Mouse (Mus musculus): ENCODE results near the gene Haus3. TPM values are rescaled to one million over a fixed set of nuclear protein-coding genes. Genes with fewer than 3 reads are reported as not detected.

Haus3 gene
- polyA plus RNA-seq, 1 experiment = 0.09 TPM

DNA sequence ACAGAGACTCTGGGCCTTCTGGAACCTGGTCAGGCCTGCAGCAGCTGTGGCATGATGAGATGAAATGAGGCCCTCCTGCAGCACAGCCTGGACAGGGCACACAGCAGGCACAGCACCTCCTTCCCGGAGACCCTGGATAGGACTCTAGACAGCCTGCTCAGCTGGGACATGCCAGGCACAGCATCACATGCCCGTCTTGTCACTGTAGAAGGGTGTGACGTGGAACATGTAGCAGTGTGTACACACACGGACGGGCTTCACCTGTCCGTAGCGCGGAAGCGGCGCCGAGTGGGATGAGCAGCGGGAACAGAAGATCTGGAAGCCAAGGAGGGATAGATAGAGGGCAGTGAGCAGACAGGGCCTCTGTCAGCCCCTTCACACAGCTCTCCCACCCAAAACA, 26.5 kb upstream of the Haus3 start:
- TF ChIP-seq POLR2A (IDR thresholded peaks at IDR 0.05; ENCODE audit: low read depth, low read length) (no peak), CTCF (IDR thresholded peaks at IDR 0.05; ENCODE audit: extremely low read depth, insufficient read length, insufficient replicate concordance, low read depth, low read length) (no peak)

DNA sequence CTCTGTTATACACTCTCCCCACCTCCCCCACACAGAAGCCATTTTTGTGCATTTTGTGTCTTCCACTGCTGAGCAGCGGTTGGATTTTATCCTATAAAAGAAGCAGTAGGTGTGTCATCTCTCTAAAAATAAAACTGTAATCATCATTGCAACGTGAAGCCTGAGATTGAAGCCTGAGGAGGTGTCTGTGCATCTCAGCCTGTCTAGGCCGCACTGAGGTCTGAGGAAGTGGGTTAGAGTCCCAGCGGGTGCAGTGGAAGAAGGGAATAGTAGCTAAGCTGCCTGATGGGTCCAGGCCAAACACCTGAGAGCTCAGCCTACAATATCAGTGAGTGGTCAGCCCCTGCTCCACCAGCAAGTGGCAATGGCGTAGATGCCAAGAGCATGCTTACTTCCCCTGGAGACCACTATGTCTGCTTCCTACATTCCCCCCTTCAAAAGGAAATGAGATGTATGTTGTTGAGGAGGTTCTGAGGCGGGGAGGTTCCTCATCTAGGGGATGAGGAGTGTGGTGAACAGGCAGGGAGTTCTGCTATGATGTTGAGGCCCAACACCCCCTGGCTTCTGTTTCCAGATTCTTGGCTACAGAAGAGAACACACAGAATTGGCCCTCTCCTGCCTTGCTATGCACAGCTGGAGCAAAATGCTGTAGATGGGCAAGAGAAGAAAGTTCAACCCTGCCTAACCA, 25.8 kb upstream of the Haus3 start:
- Histone ChIP-seq H3K27me3 (ENCODE audit: control insufficient read depth, insufficient read depth, low read length) (no peaks in the 10 kb centered on the region; the same call in 1 of the 2 replicates), H3K36me3 (ENCODE audit: control insufficient read depth, insufficient read depth, low read length) (no peaks in the 10 kb centered on the region), H3K4me1 (ENCODE audit: control insufficient read depth, insufficient read depth, insufficient read length, low read length) (0 out of 2 replicates have a peak, but pooled peaks cover 4% of the 10 kb centered on the region), H3K4me3 (ENCODE audit: low read depth, low read length) (no peak overlapping the region), H3K27ac (ENCODE audit: insufficient read depth, low read depth, low read length) (no peak overlapping the region)
- TF ChIP-seq CTCF (IDR thresholded peaks at IDR 0.05; ENCODE audit: extremely low read depth, insufficient read length, insufficient replicate concordance, low read depth, low read length) (no peak), POLR2A (IDR thresholded peaks at IDR 0.05; ENCODE audit: low read depth, low read length) (no peak)
- 72% methylated on average over 6 of the region's 6 CpGs for WGBS

More for the DNA sequence above, 26.5 kb upstream of the Haus3 start:
- Histone ChIP-seq H3K4me1 (ENCODE audit: control insufficient read depth, insufficient read depth, insufficient read length, low read length) (0 out of 2 replicates have a peak, but pooled peaks cover 4% of the 10 kb centered on the region), H3K27ac (ENCODE audit: insufficient read depth, low read depth, low read length) (peak overlapping the region; percentile 62), H3K36me3 (ENCODE audit: control insufficient read depth, insufficient read depth, low read length) (no peaks in the 10 kb centered on the region), H3K27me3 (ENCODE audit: control insufficient read depth, insufficient read depth, low read length) (no peaks in the 10 kb centered on the region; the same call in 1 of the 2 replicates), H3K4me3 (ENCODE audit: low read depth, low read length) (no peak overlapping the region)
- 90% methylated on average over 12 of the region's 12 CpGs for WGBS

DNA sequence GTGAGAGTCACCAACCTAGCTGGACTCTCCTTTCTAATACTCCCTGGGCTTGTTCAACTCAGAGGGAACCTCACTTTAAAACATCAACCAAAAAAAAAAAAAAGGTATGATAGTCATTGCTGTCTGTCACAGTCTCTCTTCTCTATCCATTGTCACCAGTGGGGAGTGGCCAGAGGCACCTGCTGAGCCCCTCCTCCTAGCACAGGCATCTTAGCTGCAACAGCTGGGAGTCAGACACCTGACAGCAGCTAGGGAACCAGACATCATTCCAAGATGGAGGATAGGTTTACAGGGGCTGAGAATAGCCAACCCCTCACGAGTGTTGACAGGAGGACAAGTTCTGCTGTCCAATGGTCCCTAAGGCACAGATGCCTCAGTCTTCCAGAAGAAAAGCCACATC, 25.1 kb upstream of the Haus3 start:
- Histone ChIP-seq H3K27me3 (ENCODE audit: control insufficient read depth, insufficient read depth, low read length) (no peaks in the 10 kb centered on the region; the same call in 1 of the 2 replicates), H3K27ac (ENCODE audit: insufficient read depth, low read depth, low read length) (no peak overlapping the region), H3K4me1 (ENCODE audit: control insufficient read depth, insufficient read depth, insufficient read length, low read length) (peaks cover 6% of the 10 kb centered on the region; the same call in 1 of the 2 replicates), H3K36me3 (ENCODE audit: control insufficient read depth, insufficient read depth, low read length) (no peaks in the 10 kb centered on the region), H3K4me3 (ENCODE audit: low read depth, low read length) (no peak overlapping the region)
- WGBS = 42% methylated on average over 1 of the region's 1 CpGs
- no peak for TF ChIP-seq CTCF (IDR thresholded peaks at IDR 0.05; ENCODE audit: extremely low read depth, insufficient read length, insufficient replicate concordance, low read depth, low read length)
- no peak for TF ChIP-seq POLR2A (IDR thresholded peaks at IDR 0.05; ENCODE audit: low read depth, low read length)

DNA sequence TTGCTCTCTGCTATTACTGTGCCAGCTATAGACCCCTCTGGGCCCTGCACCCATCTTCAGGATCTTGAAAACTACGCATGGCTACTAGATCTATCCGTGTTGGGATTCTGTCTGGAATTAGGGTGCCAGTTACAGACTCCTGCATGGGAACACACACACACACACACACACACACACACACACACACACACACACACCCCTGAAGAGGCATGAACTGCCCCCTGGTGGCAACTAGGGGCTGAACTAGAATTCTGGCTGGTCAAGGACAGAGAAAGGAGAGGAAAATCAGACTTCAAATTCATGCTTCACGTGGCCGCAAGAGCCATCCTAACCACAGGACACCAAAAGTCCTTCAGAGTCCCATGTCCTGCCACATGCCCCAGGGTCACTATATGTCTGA, 22.5 kb upstream of the Haus3 start:
- Histone ChIP-seq H3K4me3 (ENCODE audit: low read depth, low read length) (no peak overlapping the region), H3K27me3 (ENCODE audit: control insufficient read depth, insufficient read depth, low read length) (no peaks in the 10 kb centered on the region), H3K36me3 (ENCODE audit: control insufficient read depth, insufficient read depth, low read length) (no peaks in the 10 kb centered on the region), H3K27ac (ENCODE audit: insufficient read depth, low read depth, low read length) (no peak overlapping the region), H3K4me1 (ENCODE audit: control insufficient read depth, insufficient read depth, insufficient read length, low read length) (peaks cover 13% of the 10 kb centered on the region; the same call in 1 of the 2 replicates)
- TF ChIP-seq CTCF (IDR thresholded peaks at IDR 0.05; ENCODE audit: extremely low read depth, insufficient read length, insufficient replicate concordance, low read depth, low read length) (peak; percentile 32; the same call in 1 of the 2 replicates), POLR2A (IDR thresholded peaks at IDR 0.05; ENCODE audit: low read depth, low read length) (no peak)
- WGBS = 64% methylated on average over 4 of the region's 4 CpGs

DNA sequence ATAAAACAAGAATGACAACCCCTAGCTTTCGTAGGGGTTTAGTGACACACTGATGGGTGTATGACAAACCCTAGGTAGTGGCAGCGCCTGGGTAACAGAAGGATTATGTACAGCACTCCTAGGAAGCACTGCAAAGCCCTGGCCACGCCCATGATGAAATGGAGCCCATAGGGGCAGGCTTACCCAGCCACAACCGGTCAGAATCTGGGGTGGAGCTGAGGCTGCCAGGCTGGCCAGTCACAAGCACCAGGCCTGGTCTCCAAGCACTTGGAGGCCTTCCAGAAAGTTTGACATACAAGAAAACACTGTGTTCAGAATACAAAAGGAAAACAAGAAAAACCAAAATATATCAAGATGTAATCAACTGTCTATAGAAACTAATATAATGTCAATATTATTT, 21.7 kb upstream of the Haus3 start:
- Histone ChIP-seq H3K4me3 (ENCODE audit: low read depth, low read length) (no peak overlapping the region), H3K27me3 (ENCODE audit: control insufficient read depth, insufficient read depth, low read length) (no peaks in the 10 kb centered on the region), H3K36me3 (ENCODE audit: control insufficient read depth, insufficient read depth, low read length) (no peaks in the 10 kb centered on the region), H3K27ac (ENCODE audit: insufficient read depth, low read depth, low read length) (no peak overlapping the region), H3K4me1 (ENCODE audit: control insufficient read depth, insufficient read depth, insufficient read length, low read length) (peaks cover 19% of the 10 kb centered on the region)
- TF ChIP-seq POLR2A (IDR thresholded peaks at IDR 0.05; ENCODE audit: low read depth, low read length) = no peak
- TF ChIP-seq CTCF (IDR thresholded peaks at IDR 0.05; ENCODE audit: extremely low read depth, insufficient read length, insufficient replicate concordance, low read depth, low read length) = no peak
- WGBS = 54% methylated on average over 4 of the region's 4 CpGs

DNA sequence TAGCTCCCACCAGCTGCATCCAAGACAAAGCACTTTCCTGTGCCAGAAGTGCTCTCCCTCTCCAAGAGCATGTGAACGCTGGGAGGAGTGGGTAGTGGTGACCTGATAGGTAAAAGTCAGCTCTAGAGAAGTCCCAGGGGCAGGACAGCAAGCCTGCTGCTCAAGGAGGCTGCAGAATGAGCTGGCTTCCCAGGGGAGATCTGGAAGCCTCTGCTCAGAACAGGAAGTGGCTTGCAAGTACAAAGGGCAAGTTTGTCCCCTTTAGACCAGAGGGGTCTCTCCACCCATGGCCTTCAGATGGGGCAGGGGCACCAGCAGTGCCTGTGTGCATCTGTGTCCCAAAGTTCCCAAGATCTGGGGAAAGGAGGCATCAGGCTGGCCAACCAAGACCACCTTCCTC, 20.2 kb upstream of the Haus3 start:
- Histone ChIP-seq H3K27me3 (ENCODE audit: control insufficient read depth, insufficient read depth, low read length) (no peaks in the 10 kb centered on the region), H3K27ac (ENCODE audit: insufficient read depth, low read depth, low read length) (peak overlapping the region; percentile 26), H3K4me3 (ENCODE audit: low read depth, low read length) (no peak overlapping the region), H3K4me1 (ENCODE audit: control insufficient read depth, insufficient read depth, insufficient read length, low read length) (peaks cover 20% of the 10 kb centered on the region), H3K36me3 (ENCODE audit: control insufficient read depth, insufficient read depth, low read length) (no peaks in the 10 kb centered on the region)
- 63% methylated on average over 1 of the region's 1 CpGs for WGBS
- TF ChIP-seq CTCF (IDR thresholded peaks at IDR 0.05; ENCODE audit: extremely low read depth, insufficient read length, insufficient replicate concordance, low read depth, low read length) (no peak), POLR2A (IDR thresholded peaks at IDR 0.05; ENCODE audit: low read depth, low read length) (no peak)

DNA sequence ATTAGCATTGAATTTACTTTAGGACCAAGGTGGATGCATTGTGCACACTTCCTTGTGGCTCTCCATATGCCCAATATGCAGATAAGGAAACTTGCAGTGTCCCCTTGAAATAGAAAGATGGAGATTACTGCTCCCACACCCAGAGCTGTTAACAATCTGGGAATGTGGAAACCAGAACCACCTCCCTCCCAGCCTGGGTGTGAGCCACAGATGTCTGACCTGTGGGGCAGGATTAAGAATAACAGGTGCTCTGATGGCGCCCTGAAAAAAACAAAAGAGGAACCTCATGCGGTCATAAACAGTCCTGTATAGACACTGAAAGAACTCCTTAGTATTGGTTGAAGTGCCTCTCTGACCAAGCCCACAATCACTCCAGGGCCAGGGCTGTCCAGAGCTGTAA, 19.5 kb upstream of the Haus3 start:
- H3K36me3 ChIP-seq (ENCODE audit: control insufficient read depth, insufficient read depth, low read length) = no peaks in the 10 kb centered on the region
- H3K27ac ChIP-seq (ENCODE audit: insufficient read depth, low read depth, low read length) = peak overlapping the region; percentile 86
- H3K4me1 ChIP-seq (ENCODE audit: control insufficient read depth, insufficient read depth, insufficient read length, low read length) = peaks cover 20% of the 10 kb centered on the region
- TF ChIP-seq POLR2A (IDR thresholded peaks at IDR 0.05; ENCODE audit: low read depth, low read length) (no peak), CTCF (IDR thresholded peaks at IDR 0.05; ENCODE audit: extremely low read depth, insufficient read length, insufficient replicate concordance, low read depth, low read length) (no peak)
- H3K27me3 ChIP-seq (ENCODE audit: control insufficient read depth, insufficient read depth, low read length) = no peaks in the 10 kb centered on the region
- WGBS = 28% methylated on average over 2 of the region's 2 CpGs
- no peak overlapping the region for H3K4me3 ChIP-seq (ENCODE audit: low read depth, low read length)

Data from small intestine, adult 2 months (tissue).